15 mouse cellular contexts compared by ENCODE assay signal in genomic region chr11:118523496-118524145, GRCm38 (mm10).
A peak's percentile ranks its signal among the peaks of the same experiment; 100 is the strongest.
DNase-seq lines count a peak whose midpoint lies in the region; ATAC-seq lines count a peak whose summit lies in the region.
"Had no signal": no experiment of that assay in that cellular context is flagged by ENCODE, and none has a peak within 500 bp of the region (broad histone marks: within the 10 kb centered on the region; RNA-seq: fewer than 3 reads in every experiment).

No protein-coding gene starts in this region.

- peak; percentile 70 for DNase-seq in cerebellum, adult 11-12 months
- peak; percentile 68 for DNase-seq in right cerebral cortex, adult 18-20 months
- no peak for DNase-seq in right cerebral cortex, postnatal 4 days
- DNase-seq in cerebellum, adult 9-11 months: peak; percentile 77
- DNase-seq in thymus, adult 18-20 months: no peak
- DNase-seq in yolk sac, embryonic 10.5 days (ENCODE audit: low spot score): no peak
- DNase-seq: forebrain, postnatal 0 days; gastrocnemius, adult 2 months; heart, postnatal 14 days; kidney, postnatal 4 days; layer of hippocampus, adult 9-11 months; lung, adult 2 months; thymus, postnatal 14 days had no signal

- no peak for ATAC-seq in cerebellum, adult (ENCODE audit: insufficient number of reproducible peaks, low FRiP score, low TSS enrichment)
- ATAC-seq: forebrain, postnatal 0 days; intestine, embryonic 16.5 days had no signal

Comparison
In these comparisons a context has a peak if more than half of its experiments do, and no peak if none do; other contexts are left out.
1. DNase-seq: peak in cerebellum, adult 11-12 months (single experiment), right cerebral cortex, adult 18-20 months (single experiment) and cerebellum, adult 9-11 months (single experiment); none in right cerebral cortex, postnatal 4 days (single experiment), thymus, adult 18-20 months (0 of 2) and yolk sac, embryonic 10.5 days (single experiment).